Mouse (Mus musculus): Measurements from ENCODE around the gene 4930449I24Rik. TPM values are rescaled to one million over a fixed set of nuclear protein-coding genes. Genes with fewer than 3 reads are reported as not detected.

4930449I24Rik gene
- total and polyA plus RNA-seq, 3 experiments: not detected

DNA sequence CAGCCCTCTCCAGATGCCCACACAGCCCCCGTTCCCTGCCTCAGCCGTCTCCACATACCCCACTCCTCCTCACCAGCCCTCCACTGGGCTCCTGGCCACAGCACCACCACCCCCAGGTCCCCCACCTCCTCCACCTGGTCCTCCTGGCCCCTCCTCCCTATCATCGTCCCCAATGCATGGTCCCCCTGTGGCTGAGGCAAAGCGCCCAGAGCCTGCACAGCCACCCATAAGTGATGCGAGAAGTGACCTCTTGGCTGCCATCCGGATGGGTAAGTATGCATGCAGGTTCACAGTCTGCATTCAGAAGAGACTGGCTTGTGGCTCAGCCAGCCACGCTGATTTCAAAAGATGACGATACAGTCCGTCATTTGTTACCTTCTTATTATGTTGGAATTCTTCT, 33.9 kb upstream of the 4930449I24Rik start:
- Histone ChIP-seq H3K4me3 (replicated peaks in 1 of 3; ENCODE audit: low read depth in 2 of 3, low read length in 2 of 3, poor library complexity in 1 of 3) (no peak overlapping the region), H3K36me3 (replicated peaks in 1 of 2; ENCODE audit: control insufficient read depth in 1 of 2, insufficient read depth in 1 of 2, low read length in 1 of 2) (no peaks in the 10 kb centered on the region), H3K27me3 (replicated peaks) (peaks cover 73% of the 10 kb centered on the region), H3K27ac (ENCODE audit: insufficient read depth, low read depth) (no peak overlapping the region), H3K9me3 (replicated peaks; ENCODE audit: low read length) (no peaks in the 10 kb centered on the region), H3K4me1 (ENCODE audit: control insufficient read depth in 1 of 2, insufficient read depth in 2 of 2) (peaks cover 2% of the 10 kb centered on the region in 2 experiments; a peak in 2 of 4 replicates), H3K4me2 (ENCODE audit: insufficient read depth, low read depth, poor library complexity, severe bottlenecking) (no peak overlapping the region), H3K79me2 (replicated peaks; ENCODE audit: control insufficient read depth, extremely low read depth, insufficient read depth, poor library complexity, severe bottlenecking) (no peaks in the 10 kb centered on the region), H3K9ac (ENCODE audit: insufficient read depth, low read depth) (no peak overlapping the region)
- no peak for DNase-seq (ENCODE audit: extremely low read depth)
- TF ChIP-seq RCOR1 (conservative IDR thresholded peaks at IDR 0.05; ENCODE audit: low read depth, low read length): no peak
- TF ChIP-seq BHLHE40 (IDR thresholded peaks at IDR 0.05; ENCODE audit: low read depth, low read length): no peak
- TF ChIP-seq MAZ (IDR thresholded peaks at IDR 0.05; ENCODE audit: low read depth, low read length): no peak
- no peak for TF ChIP-seq EP300 (IDR thresholded peaks at IDR 0.05; ENCODE audit: low read length)
- TF ChIP-seq KAT2A (IDR thresholded peaks at IDR 0.05; ENCODE audit: insufficient replicate concordance, low read length): no peak
- no peak for TF ChIP-seq TCF12 (IDR thresholded peaks at IDR 0.05; ENCODE audit: low read depth, low read length)
- no peak for TF ChIP-seq POLR2A (IDR thresholded peaks at IDR 0.05; ENCODE audit: low read depth, low read length)
- TF ChIP-seq PAX5 (IDR thresholded peaks at IDR 0.05; ENCODE audit: low read length): no peak
- TF ChIP-seq E2F4 (IDR thresholded peaks at IDR 0.05; ENCODE audit: insufficient replicate concordance, low read depth, low read length): no peak
- no peak for TF ChIP-seq ZMIZ1 (IDR thresholded peaks at IDR 0.05; ENCODE audit: low read depth, low read length)
- no peak for TF ChIP-seq SMC3 (IDR thresholded peaks at IDR 0.05; ENCODE audit: low read depth, low read length)
- TF ChIP-seq USF1 (IDR thresholded peaks at IDR 0.05; ENCODE audit: low read depth, low read length): no peak
- TF ChIP-seq SIN3A (IDR thresholded peaks at IDR 0.05; ENCODE audit: low read length): no peak
- TF ChIP-seq MXI1 (IDR thresholded peaks at IDR 0.05; ENCODE audit: low read depth, low read length): no peak
- TF ChIP-seq ZNF384 (IDR thresholded peaks at IDR 0.05; ENCODE audit: low read depth, low read length): no peak
- TF ChIP-seq GABPA (IDR thresholded peaks at IDR 0.05; ENCODE audit: insufficient replicate concordance, low read depth, low read length): no peak
- TF ChIP-seq MAX (IDR thresholded peaks at IDR 0.05; ENCODE audit: low read length): no peak
- no peak for TF ChIP-seq MYC (IDR thresholded peaks at IDR 0.05; ENCODE audit: low read depth, low read length)
- no peak for TF ChIP-seq UBTF (IDR thresholded peaks at IDR 0.05; ENCODE audit: low read depth, low read length)
- no peak for TF ChIP-seq CHD1 (IDR thresholded peaks at IDR 0.05; ENCODE audit: low read depth, low read length)
- in situ Hi-C loops (cut with MboI; ENCODE audit: low pct_ligation_motif_present, low pct_unique_long_range_greater_than_20kb, low sequenced_read_pairs) (loop anchor here (25.0 kb wide), 1 partner anchor 281 kb away; the partner anchor contains the start of gene 1700001J03Rik), dilution Hi-C loops (cut with MboI; ENCODE audit: extremely low pct_ligation_motif_present, extremely low pct_unique_long_range_greater_than_20kb, low sequenced_read_pairs) (no loop called here)

GRCm38 (mm10) chr5:146470821-146471220, 31.4 kb upstream of the 4930449I24Rik start:
- Histone ChIP-seq H3K9ac (ENCODE audit: insufficient read depth, low read depth) (no peak overlapping the region), H3K79me2 (replicated peaks; ENCODE audit: control insufficient read depth, extremely low read depth, insufficient read depth, poor library complexity, severe bottlenecking) (no peaks in the 10 kb centered on the region), H3K4me3 (replicated peaks in 1 of 3; ENCODE audit: low read depth in 2 of 3, low read length in 2 of 3, poor library complexity in 1 of 3) (no peak overlapping the region), H3K4me1 (ENCODE audit: control insufficient read depth in 1 of 2, insufficient read depth in 2 of 2) (peaks cover 2% of the 10 kb centered on the region in 2 experiments; a peak in 2 of 4 replicates), H3K9me3 (replicated peaks; ENCODE audit: low read length) (no peaks in the 10 kb centered on the region), H3K27ac (ENCODE audit: insufficient read depth, low read depth) (no peak overlapping the region), H3K4me2 (ENCODE audit: insufficient read depth, low read depth, poor library complexity, severe bottlenecking) (no peak overlapping the region), H3K27me3 (replicated peaks) (peaks cover 79% of the 10 kb centered on the region), H3K36me3 (replicated peaks in 1 of 2; ENCODE audit: control insufficient read depth in 1 of 2, insufficient read depth in 1 of 2, low read length in 1 of 2) (no peaks in the 10 kb centered on the region)
- in situ Hi-C loops (cut with MboI; ENCODE audit: low pct_ligation_motif_present, low pct_unique_long_range_greater_than_20kb, low sequenced_read_pairs): loop anchor here (10.0 to 25.0 kb wide), 2 partner anchors 136 to 284 kb away; partner anchors contain the start of gene 1700001J03Rik
- dilution Hi-C loops (cut with MboI; ENCODE audit: extremely low pct_ligation_motif_present, extremely low pct_unique_long_range_greater_than_20kb, low sequenced_read_pairs): no loop called here
- DNase-seq (ENCODE audit: extremely low read depth): no peak
- TF ChIP-seq USF1 (IDR thresholded peaks at IDR 0.05; ENCODE audit: low read depth, low read length): no peak
- TF ChIP-seq UBTF (IDR thresholded peaks at IDR 0.05; ENCODE audit: low read depth, low read length): no peak
- TF ChIP-seq ZC3H11A (IDR thresholded peaks at IDR 0.05; ENCODE audit: low read depth, low read length): no peak
- no peak for TF ChIP-seq RAD21 (IDR thresholded peaks at IDR 0.05; ENCODE audit: low read depth, low read length)
- TF ChIP-seq GABPA (IDR thresholded peaks at IDR 0.05; ENCODE audit: insufficient replicate concordance, low read depth, low read length): no peak
- TF ChIP-seq HCFC1 (IDR thresholded peaks at IDR 0.05; ENCODE audit: low read depth, low read length): no peak
- no peak for TF ChIP-seq TBP (conservative IDR thresholded peaks at IDR 0.05; ENCODE audit: low read depth, low read length)
- TF ChIP-seq ZKSCAN1 (IDR thresholded peaks at IDR 0.05; ENCODE audit: borderline replicate concordance, low read depth, low read length): no peak
- no peak for TF ChIP-seq POLR2A (IDR thresholded peaks at IDR 0.05; ENCODE audit: low read depth, low read length)
- no peak for TF ChIP-seq CHD2 (IDR thresholded peaks at IDR 0.05; ENCODE audit: low read length)
- TF ChIP-seq ELF1 (IDR thresholded peaks at IDR 0.05; ENCODE audit: low read depth, low read length): no peak
- no peak for TF ChIP-seq CHD1 (IDR thresholded peaks at IDR 0.05; ENCODE audit: low read depth, low read length)
- no peak for TF ChIP-seq ZNF384 (IDR thresholded peaks at IDR 0.05; ENCODE audit: low read depth, low read length)
- no peak for TF ChIP-seq MXI1 (IDR thresholded peaks at IDR 0.05; ENCODE audit: low read depth, low read length)
- TF ChIP-seq CTCF (conservative IDR thresholded peaks at IDR 0.05 in 1 of 2, IDR thresholded peaks at IDR 0.05 in 1 of 2; ENCODE audit: low read depth in 2 of 2, low read length in 2 of 2): no peak
- no peak for TF ChIP-seq MAZ (IDR thresholded peaks at IDR 0.05; ENCODE audit: low read depth, low read length)
- no peak for TF ChIP-seq IRF4 (IDR thresholded peaks at IDR 0.05; ENCODE audit: low read depth, low read length)
